Mouse (Mus musculus): Measurements from ENCODE around the gene Zfp706.

GRCm38 (mm10) chr15:37041214-37041613, 33.6 kb upstream of the Zfp706 start:
- no peak for TF ChIP-seq EP300 (IDR thresholded peaks at IDR 0.05; ENCODE audit: low read depth)
- TF ChIP-seq CTCF (IDR thresholded peaks at IDR 0.05; ENCODE audit: low read depth) = no peak

Measured in heart, postnatal 0 days (tissue).